Mouse (Mus musculus) midbrain, embryonic 15.5 days (tissue): ENCODE results near the gene Sh2d7. TPM values are rescaled to one million over a fixed set of nuclear protein-coding genes. Genes with fewer than 3 reads are reported as not detected.

Source experiments
- ATAC-seq: fragments of 200-750 bp; cut with Nextera tagmentation; replicated peaks from 2 replicates; pipeline ENCODE4 v1.8.0; 2017; ENCODE audit warnings: moderate TSS enrichment
- H3K27ac ChIP-seq: fragments of 300-500 bp; sonication (generic); 2 replicates; pipeline ENCODE4 v1.5.1; 2015; ENCODE audit warnings: mild to moderate bottlenecking, inconsistent platforms
- H3K27me3 ChIP-seq: fragments of 300-500 bp; sonication (generic); replicated peaks from 2 replicates; pipeline ENCODE4 v1.6.1; 2015; ENCODE audit warnings: inconsistent platforms
- H3K36me3 ChIP-seq: fragments of 300-500 bp; sonication (generic); replicated peaks from 2 replicates; pipeline ENCODE4 v1.6.1; 2015; ENCODE audit warnings: inconsistent platforms
- H3K4me1 ChIP-seq: fragments of 300-500 bp; sonication (generic); 2 replicates; pipeline ENCODE4 v1.6.1; 2015; ENCODE audit warnings: inconsistent platforms
- H3K4me2 ChIP-seq: fragments of 300-500 bp; sonication (generic); 2 replicates; pipeline ENCODE4 v1.6.1; 2015; ENCODE audit warnings: inconsistent platforms, mild to moderate bottlenecking, moderate library complexity
- H3K4me3 ChIP-seq: fragments of 300-500 bp; sonication (generic); 2 replicates; pipeline ENCODE4 v1.5.1; 2015; ENCODE audit warnings: mild to moderate bottlenecking, inconsistent platforms
- H3K9ac ChIP-seq: fragments of 300-500 bp; sonication (generic); 2 replicates; pipeline ENCODE4 v1.6.1; 2015; ENCODE audit warnings: mild to moderate bottlenecking, inconsistent platforms
- H3K9me3 ChIP-seq: fragments of 300-500 bp; sonication (generic); 2 replicates; pipeline ENCODE4 v1.6.1; 2016; ENCODE audit warnings: inconsistent platforms
- WGBS: fragments of 180-500 bp; shearing (Covaris S2); methylation state at CpG from one replicate; pipeline ENCODE4 v1.1.7; 2015; ENCODE audit warnings: mixed read lengths; 5-methylcytosine and 5-hydroxymethylcytosine counted together
- polyA plus RNA-seq: library from polyadenylated mRNA; unstranded; fragments of >200 nt; fragmentation: Nextera tagmentation; extraction: Ambion mirVana; gene quantifications from 2 replicates; pipeline ENCODE4 v1.2.1, GENCODE M21; 2015

Gene Sh2d7
- not detected in 2 replicates for polyA plus RNA-seq

GRCm38 (mm10) chr9:54538684-54539083 lies at the start of gene Sh2d7:
Gene Sh2d7, plus strand, starts transcription at chr9:54538984.
- Histone ChIP-seq H3K27ac (no peak within 1 kb of the TSS), H3K9me3 (no peaks in the 10 kb centered on the region), H3K27me3 (no peaks in the 10 kb centered on the region), H3K36me3 (no peaks in the 10 kb centered on the region), H3K4me2 (no peak within 1 kb of the TSS), H3K9ac (no peak within 1 kb of the TSS), H3K4me3 (no peak within 1 kb of the TSS), H3K4me1 (peaks cover 9% of the 10 kb centered on the region)
- WGBS = 91% methylated on average over 14 of the region's 14 CpGs
- no peak for ATAC-seq

DNA sequence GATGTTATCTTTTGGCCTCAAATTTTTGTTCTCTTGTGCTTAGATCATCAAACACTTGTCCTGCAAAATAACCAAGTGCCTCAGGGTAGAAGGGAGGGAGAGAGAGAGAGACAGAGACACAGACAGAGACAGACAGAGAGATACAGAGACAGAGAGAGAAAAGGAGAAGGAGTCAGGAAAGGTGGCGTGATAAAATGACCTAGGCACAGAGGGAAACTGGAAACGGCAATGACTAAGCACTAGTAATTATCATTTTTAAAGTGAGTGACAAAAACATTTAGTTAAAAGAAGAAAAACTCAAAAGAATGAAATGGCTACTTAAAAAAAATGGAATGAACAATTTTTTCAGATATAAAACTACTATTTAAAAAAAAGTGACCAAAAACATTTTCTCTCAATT lies 49.2 kb upstream of the Sh2d7 start:
- no peaks in the 10 kb centered on the region for H3K27me3 ChIP-seq
- 85% methylated on average over 2 of the region's 2 CpGs for whole genome bisulfite sequencing
- H3K36me3 ChIP-seq = no peaks in the 10 kb centered on the region
- no peak overlapping the region for H3K9ac ChIP-seq
- no peak for ATAC-seq
- H3K4me3 ChIP-seq = no peak overlapping the region
- H3K4me2 ChIP-seq = no peak overlapping the region
- no peak overlapping the region for H3K27ac ChIP-seq
- H3K4me1 ChIP-seq = no peaks in the 10 kb centered on the region
- no peaks in the 10 kb centered on the region for H3K9me3 ChIP-seq

GRCm38 (mm10) chr9:54490431-54490830 lies 48.4 kb upstream of the Sh2d7 start:
- Histone ChIP-seq H3K27ac (no peak overlapping the region), H3K4me3 (no peak overlapping the region), H3K4me1 (no peaks in the 10 kb centered on the region), H3K9me3 (no peaks in the 10 kb centered on the region), H3K27me3 (no peaks in the 10 kb centered on the region), H3K9ac (no peak overlapping the region), H3K36me3 (no peaks in the 10 kb centered on the region), H3K4me2 (no peak overlapping the region)
- ATAC-seq = no peak
- WGBS = 85% methylated on average over 2 of the region's 2 CpGs

DNA sequence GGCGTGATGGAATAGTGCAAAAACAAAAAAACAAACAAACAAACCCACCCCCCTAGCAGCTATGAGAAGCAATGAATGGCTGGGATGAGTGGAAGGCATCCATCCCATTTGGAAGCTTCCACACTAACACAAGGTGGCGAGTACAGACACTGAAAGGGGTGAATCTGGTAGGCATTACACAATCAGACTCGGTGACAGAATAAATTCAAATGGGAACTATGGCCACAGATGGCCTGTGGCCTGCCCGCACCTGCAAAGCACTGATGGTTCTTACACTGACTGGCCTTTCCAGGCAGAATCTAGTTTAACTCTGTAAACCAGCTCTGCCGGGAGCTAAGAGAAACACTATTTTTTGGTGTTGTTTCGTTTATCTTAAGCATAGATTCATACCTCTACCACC lies 39.5 kb upstream of the Sh2d7 start:
- peaks cover 31% of the 10 kb centered on the region for H3K4me1 ChIP-seq
- H3K9ac ChIP-seq = no peak overlapping the region
- H3K27me3 ChIP-seq = no peaks in the 10 kb centered on the region
- H3K4me3 ChIP-seq = no peak overlapping the region; the same call in 1 of the 2 replicates
- no peak overlapping the region for H3K27ac ChIP-seq
- H3K36me3 ChIP-seq = no peaks in the 10 kb centered on the region
- peak overlapping the region; percentile 78; the same call in 1 of the 2 replicates for H3K4me2 ChIP-seq
- no peak for ATAC-seq
- 83% methylated on average over 6 of the region's 6 CpGs for WGBS
- no peaks in the 10 kb centered on the region for H3K9me3 ChIP-seq

DNA sequence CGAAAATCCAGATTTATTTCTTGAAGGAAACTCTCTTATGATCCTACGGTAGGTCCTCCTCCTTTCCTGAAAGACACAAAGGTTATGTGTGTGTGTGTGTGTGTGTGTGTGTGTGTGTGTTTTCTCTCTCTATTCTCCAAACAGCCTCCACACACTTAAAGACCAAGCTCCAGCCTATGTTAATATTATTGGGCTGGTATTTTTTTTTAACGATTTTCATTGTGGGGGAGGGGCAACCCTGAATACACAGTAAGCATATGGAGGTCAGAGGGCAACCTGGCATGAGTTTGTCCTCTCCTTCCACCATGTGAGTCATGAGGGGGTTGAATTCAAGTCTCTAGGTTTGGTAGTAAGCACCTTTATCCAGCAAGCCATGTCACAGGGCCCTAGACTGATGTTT lies 39.0 kb upstream of the Sh2d7 start:
- peaks cover 31% of the 10 kb centered on the region for H3K4me1 ChIP-seq
- peak overlapping the region; percentile 78 for H3K4me2 ChIP-seq
- no peak for ATAC-seq
- no peak overlapping the region; the same call in 1 of the 2 replicates for H3K9ac ChIP-seq
- H3K4me3 ChIP-seq = peak overlapping the region; percentile 83
- H3K27ac ChIP-seq = no peak overlapping the region
- 83% methylated on average over 3 of the region's 3 CpGs for WGBS
- H3K27me3 ChIP-seq = 0 out of 2 replicates have a peak, but pooled peaks cover under 1% of the 10 kb centered on the region
- no peaks in the 10 kb centered on the region for H3K36me3 ChIP-seq
- no peaks in the 10 kb centered on the region for H3K9me3 ChIP-seq

- H3K4me3 ChIP-seq = peak overlapping the region; percentile 83
- H3K9me3 ChIP-seq = no peaks in the 10 kb centered on the region
- H3K27me3 ChIP-seq = 0 out of 2 replicates have a peak, but pooled peaks cover 3% of the 10 kb centered on the region
- peak overlapping the region; percentile 78 for H3K4me2 ChIP-seq
- ATAC-seq = peak; percentile 78; the same call in 1 of the 2 replicates
- peak overlapping the region; percentile 97 for H3K9ac ChIP-seq
- no peaks in the 10 kb centered on the region for H3K36me3 ChIP-seq
- H3K4me1 ChIP-seq = peaks cover 31% of the 10 kb centered on the region
- whole genome bisulfite sequencing = under 1% methylated on average over 43 of the region's 43 CpGs
- H3K27ac ChIP-seq = peak overlapping the region; percentile 93
Measured at GRCm38 (mm10) chr9:54500832-54501452, 37.8 kb upstream of the Sh2d7 start.

GRCm38 (mm10) chr9:54501453-54502110 lies 37.2 kb upstream of the Sh2d7 start, which contains the start of gene Dmxl2:
Gene Dmxl2, minus strand, starts transcription at chr9:54501626.
- H3K4me2 ChIP-seq = peak within 1 kb of the TSS; percentile 78
- peak; percentile 95 for ATAC-seq
- under 1% methylated on average over 78 of the region's 99 CpGs for WGBS
- H3K9me3 ChIP-seq = no peaks in the 10 kb centered on the region
- H3K9ac ChIP-seq = peak within 1 kb of the TSS; percentile 97
- 0 out of 2 replicates have a peak, but pooled peaks cover 3% of the 10 kb centered on the region for H3K27me3 ChIP-seq
- no peaks in the 10 kb centered on the region for H3K36me3 ChIP-seq
- H3K4me1 ChIP-seq = peaks cover 31% of the 10 kb centered on the region
- H3K4me3 ChIP-seq = peak within 1 kb of the TSS; percentile 83
- H3K27ac ChIP-seq = peak within 1 kb of the TSS; percentile 93

- ATAC-seq = 0 out of 2 replicates have a peak, but pooled peaks have one; percentile 3
- 2% methylated on average over 13 of the region's 13 CpGs for WGBS
Measured at GRCm38 (mm10) chr9:54502111-54502495, 36.7 kb upstream of the Sh2d7 start.

GRCm38 (mm10) chr9:54502873-54503272 lies 35.9 kb upstream of the Sh2d7 start:
- peak overlapping the region; percentile 93; the same call in 1 of the 2 replicates for H3K27ac ChIP-seq
- H3K36me3 ChIP-seq = no peaks in the 10 kb centered on the region
- H3K4me3 ChIP-seq = peak overlapping the region; percentile 83
- H3K4me1 ChIP-seq = peaks cover 31% of the 10 kb centered on the region
- H3K9me3 ChIP-seq = no peaks in the 10 kb centered on the region
- ATAC-seq = no peak
- H3K27me3 ChIP-seq = 0 out of 2 replicates have a peak, but pooled peaks cover 3% of the 10 kb centered on the region
- peak overlapping the region; percentile 97; the same call in 1 of the 2 replicates for H3K9ac ChIP-seq
- H3K4me2 ChIP-seq = peak overlapping the region; percentile 78
- WGBS = 10% methylated on average over 12 of the region's 12 CpGs

More at GRCm38 (mm10) chr9:54502111-54502495, 36.7 kb upstream of the Sh2d7 start:
- 0 out of 2 replicates have a peak, but pooled peaks cover 3% of the 10 kb centered on the region for H3K27me3 ChIP-seq
- peaks cover 31% of the 10 kb centered on the region for H3K4me1 ChIP-seq
- peak overlapping the region; percentile 93 for H3K27ac ChIP-seq
- no peaks in the 10 kb centered on the region for H3K36me3 ChIP-seq
- peak overlapping the region; percentile 97 for H3K9ac ChIP-seq
- H3K4me2 ChIP-seq = peak overlapping the region; percentile 78
- peak overlapping the region; percentile 83 for H3K4me3 ChIP-seq
- H3K9me3 ChIP-seq = no peaks in the 10 kb centered on the region

GRCm38 (mm10) chr9:54515991-54516390 lies 22.8 kb upstream of the Sh2d7 start:
- no peak overlapping the region for H3K4me3 ChIP-seq
- H3K4me2 ChIP-seq = no peak overlapping the region
- H3K9ac ChIP-seq = no peak overlapping the region
- WGBS = 86% methylated on average over 2 of the region's 2 CpGs
- H3K27ac ChIP-seq = no peak overlapping the region
- no peak for ATAC-seq
- no peaks in the 10 kb centered on the region for H3K36me3 ChIP-seq
- H3K9me3 ChIP-seq = no peaks in the 10 kb centered on the region
- no peaks in the 10 kb centered on the region for H3K4me1 ChIP-seq
- no peaks in the 10 kb centered on the region for H3K27me3 ChIP-seq

GRCm38 (mm10) chr9:54518921-54519320 lies 19.9 kb upstream of the Sh2d7 start:
- H3K9ac ChIP-seq = no peak overlapping the region
- no peaks in the 10 kb centered on the region for H3K4me1 ChIP-seq
- 77% methylated on average over 7 of the region's 7 CpGs for WGBS
- no peak for ATAC-seq
- no peak overlapping the region for H3K4me2 ChIP-seq
- H3K27ac ChIP-seq = no peak overlapping the region
- no peak overlapping the region for H3K4me3 ChIP-seq
- H3K9me3 ChIP-seq = no peaks in the 10 kb centered on the region
- no peaks in the 10 kb centered on the region for H3K27me3 ChIP-seq
- H3K36me3 ChIP-seq = no peaks in the 10 kb centered on the region

DNA sequence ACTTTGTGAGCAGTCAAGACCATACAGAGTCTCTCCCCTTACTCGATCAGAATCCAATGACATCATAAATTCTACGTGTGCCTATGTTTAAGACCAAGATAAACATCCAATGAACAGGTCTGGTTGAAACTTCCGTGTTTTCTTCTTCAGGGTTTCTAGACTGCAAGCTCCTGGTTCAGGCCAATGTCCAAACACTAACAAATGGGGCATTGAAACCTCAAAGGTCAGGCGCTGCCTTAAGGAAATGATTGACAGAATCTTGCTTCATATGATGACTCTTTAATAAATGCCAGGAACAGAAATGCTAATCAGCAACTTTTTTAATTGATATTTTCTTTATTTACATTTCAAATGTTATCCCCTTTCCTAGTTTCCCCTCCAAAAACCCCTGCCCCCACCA lies 18.5 kb upstream of the Sh2d7 start:
- H3K27me3 ChIP-seq = no peaks in the 10 kb centered on the region
- H3K27ac ChIP-seq = no peak overlapping the region
- no peaks in the 10 kb centered on the region for H3K4me1 ChIP-seq
- no peaks in the 10 kb centered on the region for H3K36me3 ChIP-seq
- WGBS = 87% methylated on average over 4 of the region's 4 CpGs
- H3K9ac ChIP-seq = no peak overlapping the region
- H3K4me3 ChIP-seq = no peak overlapping the region
- H3K4me2 ChIP-seq = no peak overlapping the region
- H3K9me3 ChIP-seq = no peaks in the 10 kb centered on the region
- ATAC-seq = no peak
